14 mouse cellular contexts compared by ENCODE assay signal in the genomic region with DNA sequence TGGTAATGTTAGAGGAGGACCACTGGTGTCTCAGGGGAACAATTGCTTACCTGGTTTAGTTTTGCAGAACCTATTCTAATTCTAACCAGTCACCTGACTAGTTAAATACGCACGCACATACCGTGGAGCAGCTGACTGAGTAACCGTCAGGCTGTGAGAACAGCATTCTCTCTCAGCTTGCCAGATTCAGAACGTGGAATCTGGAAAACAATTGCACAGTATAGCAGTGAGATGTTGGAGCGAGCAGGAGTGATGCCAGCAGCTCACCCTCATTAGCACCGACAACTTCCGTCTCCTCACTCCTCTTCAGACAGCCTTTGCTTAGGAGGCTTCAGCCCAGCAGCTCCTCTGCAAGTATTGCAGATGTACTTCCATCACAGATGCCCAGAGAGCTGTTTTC. TPM values are rescaled to one million over a fixed set of nuclear protein-coding genes. Genes with fewer than 3 reads are reported as not detected.
DNase-seq lines count a peak whose midpoint lies in the region; ATAC-seq and TF ChIP-seq lines count a peak whose summit lies in the region.
"Had no signal": no experiment of that assay in that cellular context is flagged by ENCODE, and none has a peak within 500 bp of the region (broad histone marks: within the 10 kb centered on the region; RNA-seq: fewer than 3 reads in every experiment).

No protein-coding gene starts in this region.

- H3K9me3 ChIP-seq in G1E (replicated peaks), result no peaks in the 10 kb centered on the region
- H3K9me3 ChIP-seq: heart, embryonic 15.5 days had no signal

- no peak for TF ChIP-seq CTCF in G1E (IDR thresholded peaks at IDR 0.05; ENCODE audit: low read depth, low read length)

- DNase-seq in frontal cortex, postnatal 10 days (ENCODE audit: low spot score in 2 of 2), result no peak
- peak; percentile 17 to 48 for DNase-seq in left cerebral cortex, postnatal 25 days (ENCODE audit: low spot score in 2 of 2)
- no peak for DNase-seq in left cerebral cortex, postnatal 10 days (ENCODE audit: extremely low spot score in 1 of 2, low spot score in 2 of 2)
- no peak for DNase-seq in G1E (ENCODE audit: low spot score)
- peak; percentile 62 for DNase-seq in brain, adult 2 months (ENCODE audit: low read depth, low spot score)
- DNase-seq in yolk sac, embryonic 10.5 days (ENCODE audit: low spot score), result no peak
- DNase-seq: adrenal gland, adult 2 months; kidney, adult 9 months; liver, postnatal 0 days; lung, postnatal 4 days had no signal

- ATAC-seq in frontal cortex, adult (ENCODE audit: low TSS enrichment), result 0 out of 2 replicates have a peak, but pooled peaks have one; percentile 15
- ATAC-seq in G1E (ENCODE audit: extremely low read depth, insufficient number of reproducible peaks, low FRiP score, poor library complexity, severe bottlenecking), result no peak
- ATAC-seq: CD4-positive, CD25-positive, alpha-beta regulatory T cell, adult 4 months; liver, postnatal 0 days; Patski had no signal

- H3K27me3 ChIP-seq in G1E (ENCODE audit: insufficient read depth, low read length), result no peaks in the 10 kb centered on the region
- H3K27me3 ChIP-seq: heart, embryonic 15.5 days; Patski had no signal

- peaks cover 53% of the 10 kb centered on the region for H3K4me1 ChIP-seq in G1E (ENCODE audit: insufficient read depth, low read depth, low read length)

- H3K36me3 ChIP-seq in G1E (replicated peaks), result peaks cover 35% of the 10 kb centered on the region
- H3K36me3 ChIP-seq: heart, embryonic 15.5 days had no signal

- intact Hi-C loops in left cerebral cortex, postnatal 25 days (cut with DNase I), result no loop called here
- intact Hi-C loops in left cerebral cortex, postnatal 10 days (cut with DNase I), result no loop called here

- peak overlapping the region; percentile 98 for H3K4me3 ChIP-seq in G1E (ENCODE audit: low read depth, low read length)
- H3K4me3 ChIP-seq: heart, embryonic 15.5 days had no signal

RNA-seq across cellular contexts. Expression of gene Zfp652, which starts 3.7 kb away (rescaled TPM):
- 10 to 100 TPM; 38.7 to 44.2 TPM for total RNA-seq in left cerebral cortex, postnatal 25 days (2021)
- 10 to 100 TPM; 39.9 to 40.8 TPM for total RNA-seq in left cerebral cortex, postnatal 10 days (2021)
- total RNA-seq in G1E (2014; fragmentation: Nextera tagmentation) (259 and 261 TPM in 2 replicates), G1E (2017) (46.4 and 57.0 TPM in 2 replicates)
- polyA plus RNA-seq in G1E (2012), result 177 and 180 TPM in 2 replicates

RNA-seq across cellular contexts. Expression of gene B130006D01Rik, which starts 7.3 kb away (rescaled TPM):
- 1 to 10 TPM in 1 of 2 experiments, under 1 TPM in 1; 0.73 to 1.9 TPM for total RNA-seq in left cerebral cortex, postnatal 25 days (2021)
- 1 to 10 TPM; 1.1 to 1.3 TPM for total RNA-seq in left cerebral cortex, postnatal 10 days (2021)
- total RNA-seq in G1E (2014; fragmentation: Nextera tagmentation) (28.1 and 30.8 TPM in 2 replicates), G1E (2017) (8.5 and 9.0 TPM in 2 replicates)
- polyA plus RNA-seq in G1E (2012), result 0.02 TPM in 1 of 2 replicates, not detected in the other

RNA-seq across cellular contexts. Expression of gene Phb, which starts 49.4 kb away (rescaled TPM):
- total RNA-seq in left cerebral cortex, postnatal 25 days (2021), result 10 to 100 TPM; 80.2 to 81.4 TPM
- 100 to 1,000 TPM in 1 of 2 experiments, 10 to 100 TPM in 1; 88.3 to 104 TPM for total RNA-seq in left cerebral cortex, postnatal 10 days (2021)
- total RNA-seq in G1E (2014; fragmentation: Nextera tagmentation), result 46.6 and 50.0 TPM in 2 replicates
- 111 and 115 TPM in 2 replicates for total RNA-seq in G1E (2017)
- 35.9 and 44.0 TPM in 2 replicates for polyA plus RNA-seq in G1E (2012)

Comparison
In these comparisons a context has a peak if more than half of its experiments do, and no peak if none do; other contexts are left out.
1. DNase-seq: peak in left cerebral cortex, postnatal 25 days (2 of 2) and brain, adult 2 months (single experiment); none in frontal cortex, postnatal 10 days (0 of 2), left cerebral cortex, postnatal 10 days (0 of 2), G1E (single experiment) and yolk sac, embryonic 10.5 days (single experiment).